ENCODE assay signal across 8 mouse cellular contexts in the genomic region with DNA sequence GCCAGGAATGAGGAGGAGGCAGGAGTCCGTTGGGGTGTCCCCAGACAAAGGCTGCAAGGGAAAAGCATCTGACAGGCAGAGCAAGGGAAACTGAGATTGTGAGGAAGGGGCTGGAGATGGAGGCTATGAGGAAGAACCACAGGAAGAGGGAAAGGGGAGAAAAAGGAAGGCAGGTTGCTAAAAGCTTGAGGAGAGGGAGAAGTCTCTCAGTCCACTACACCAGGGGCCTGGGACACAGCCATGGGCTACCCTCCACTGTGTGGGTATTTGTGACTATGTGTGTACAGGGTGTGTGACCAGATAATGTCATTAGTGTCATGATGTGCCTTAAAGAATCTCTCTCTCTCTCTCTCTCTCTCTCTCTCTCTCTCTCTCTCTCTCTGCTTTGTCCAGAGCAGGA.
DNase-seq lines count a peak whose midpoint lies in the region; ATAC-seq and TF ChIP-seq lines count a peak whose summit lies in the region.

No protein-coding gene starts in this region.

- intact Hi-C loops in left cerebral cortex, adult 2 months (cut with DNase I) = no loop called here

- H3K4me2 ChIP-seq in kidney, postnatal 0 days (ENCODE audit: low read length) = peak overlapping the region; percentile 53
- H3K4me2 ChIP-seq in forebrain, embryonic 12.5 days = peak overlapping the region; percentile 54
- peak overlapping the region; percentile 32; the same call in 1 of the 2 replicates for H3K4me2 ChIP-seq in intestine, embryonic 16.5 days (ENCODE audit: low read depth, low read length)
- H3K4me2 ChIP-seq in neural tube, embryonic 11.5 days (ENCODE audit: low read depth) = peak overlapping the region; percentile 61

- H3K27ac ChIP-seq in kidney, postnatal 0 days = peak overlapping the region; percentile 42
- H3K27ac ChIP-seq in forebrain, embryonic 12.5 days = no peak overlapping the region
- no peak overlapping the region for H3K27ac ChIP-seq in intestine, embryonic 16.5 days (ENCODE audit: low read length)
- 0 out of 2 replicates have a peak overlapping the region, but pooled peaks have one; percentile 27 for H3K27ac ChIP-seq in neural tube, embryonic 11.5 days (ENCODE audit: low read depth, low read length)
- H3K27ac ChIP-seq in left cerebral cortex, adult 2 months = no peak overlapping the region

- H3K4me1 ChIP-seq in kidney, postnatal 0 days (replicated peaks; ENCODE audit: insufficient read depth, low read length) = peaks cover 4% of the 10 kb centered on the region
- H3K4me1 ChIP-seq in forebrain, embryonic 12.5 days = peaks cover 12% of the 10 kb centered on the region; the same call in 1 of the 2 replicates
- no peaks in the 10 kb centered on the region for H3K4me1 ChIP-seq in intestine, embryonic 16.5 days (ENCODE audit: control insufficient read depth, insufficient read depth, low read length)
- no peaks in the 10 kb centered on the region for H3K4me1 ChIP-seq in neural tube, embryonic 11.5 days (ENCODE audit: control insufficient read depth, insufficient read depth, low read length)

- 6% methylated on average over 1 of the region's 1 CpGs for WGBS in kidney, postnatal 0 days
- 0% methylated on average over 1 of the region's 1 CpGs for WGBS in forebrain, embryonic 12.5 days
- WGBS in intestine, embryonic 16.5 days = 0% methylated on average over 1 of the region's 1 CpGs
- 5% methylated on average over 1 of the region's 1 CpGs for WGBS in neural tube, embryonic 11.5 days

- H3K27me3 ChIP-seq in kidney, postnatal 0 days (ENCODE audit: insufficient read depth, low read length) = peaks cover 7% of the 10 kb centered on the region; the same call in 1 of the 2 replicates
- H3K27me3 ChIP-seq in forebrain, embryonic 12.5 days = peaks cover 77% of the 10 kb centered on the region
- peaks cover 32% of the 10 kb centered on the region for H3K27me3 ChIP-seq in intestine, embryonic 16.5 days (replicated peaks; ENCODE audit: control insufficient read depth, insufficient read depth, low read length)
- peaks cover 19% of the 10 kb centered on the region for H3K27me3 ChIP-seq in neural tube, embryonic 11.5 days (ENCODE audit: control insufficient read depth, insufficient read depth, low read length)

- no peaks in the 10 kb centered on the region for H3K36me3 ChIP-seq in kidney, postnatal 0 days (ENCODE audit: insufficient read depth, low read length)
- H3K36me3 ChIP-seq in forebrain, embryonic 12.5 days (replicated peaks) = no peaks in the 10 kb centered on the region
- no peaks in the 10 kb centered on the region; the same call in 1 of the 2 replicates for H3K36me3 ChIP-seq in intestine, embryonic 16.5 days (ENCODE audit: control insufficient read depth, insufficient read depth, low read length)
- H3K36me3 ChIP-seq in neural tube, embryonic 11.5 days (ENCODE audit: control insufficient read depth, insufficient read depth, low read length) = no peaks in the 10 kb centered on the region

- no peak for ATAC-seq in kidney, postnatal 0 days (replicated peaks; ENCODE audit: low FRiP score, low read depth)
- no peak for ATAC-seq in forebrain, embryonic 12.5 days (ENCODE audit: low FRiP score)
- ATAC-seq in intestine, embryonic 16.5 days = no peak
- no peak for ATAC-seq in neural tube, embryonic 11.5 days (ENCODE audit: insufficient read depth, low FRiP score, low TSS enrichment)

- 0 out of 2 replicates have a peak overlapping the region, but pooled peaks have one; percentile 13 for H3K4me3 ChIP-seq in kidney, postnatal 0 days (replicated peaks; ENCODE audit: low read depth, low read length)
- peak overlapping the region; percentile 37 for H3K4me3 ChIP-seq in forebrain, embryonic 12.5 days (replicated peaks)
- H3K4me3 ChIP-seq in intestine, embryonic 16.5 days (ENCODE audit: low read length) = no peak overlapping the region
- peak overlapping the region; percentile 27 for H3K4me3 ChIP-seq in neural tube, embryonic 11.5 days (ENCODE audit: low read depth, low read length)
- no peak overlapping the region for H3K4me3 ChIP-seq in left cerebral cortex, adult 2 months

- no peak for DNase-seq in kidney, postnatal 0 days (ENCODE audit: low spot score)
- DNase-seq in kidney, adult 9 months = no peak
- DNase-seq in neural tube, embryonic 11.5 days (ENCODE audit: low spot score) = no peak
- DNase-seq in left cerebral cortex, adult 2 months (ENCODE audit: extremely low spot score in 1 of 2, low spot score in 2 of 2) = no peak
- DNase-seq in frontal cortex, postnatal 36 days (ENCODE audit: low spot score in 2 of 2) = no peak
- DNase-seq in layer of hippocampus, postnatal 25 days (ENCODE audit: extremely low spot score in 1 of 2, low spot score in 1 of 2) = no peak

- H3K9me3 ChIP-seq in kidney, postnatal 0 days (replicated peaks; ENCODE audit: low read length) = no peaks in the 10 kb centered on the region
- no peaks in the 10 kb centered on the region for H3K9me3 ChIP-seq in forebrain, embryonic 12.5 days
- no peaks in the 10 kb centered on the region for H3K9me3 ChIP-seq in intestine, embryonic 16.5 days (ENCODE audit: control insufficient read depth, low read length)
- no peaks in the 10 kb centered on the region for H3K9me3 ChIP-seq in neural tube, embryonic 11.5 days (ENCODE audit: control insufficient read depth, low read length)

- H3K9ac ChIP-seq in kidney, postnatal 0 days (ENCODE audit: low read depth, low read length) = no peak overlapping the region
- peak overlapping the region; percentile 48; the same call in 1 of the 2 replicates for H3K9ac ChIP-seq in forebrain, embryonic 12.5 days
- no peak overlapping the region for H3K9ac ChIP-seq in intestine, embryonic 16.5 days (ENCODE audit: low read depth, low read length)
- no peak overlapping the region for H3K9ac ChIP-seq in neural tube, embryonic 11.5 days (ENCODE audit: low read length)

- no peak for TF ChIP-seq CTCF in kidney, postnatal 0 days (IDR thresholded peaks at IDR 0.05; ENCODE audit: low read depth)
- no peak for TF ChIP-seq CTCF in left cerebral cortex, adult 2 months (IDR thresholded peaks at IDR 0.05)

Comparison
In these comparisons a context has a peak if more than half of its experiments do, and no peak if none do; other contexts are left out.
1. H3K27ac ChIP-seq: peak in kidney, postnatal 0 days (single experiment) and neural tube, embryonic 11.5 days (single experiment); none in forebrain, embryonic 12.5 days (single experiment), intestine, embryonic 16.5 days (single experiment) and left cerebral cortex, adult 2 months (single experiment).
2. H3K4me3 ChIP-seq: peak in kidney, postnatal 0 days (single experiment), forebrain, embryonic 12.5 days (single experiment) and neural tube, embryonic 11.5 days (single experiment); none in intestine, embryonic 16.5 days (single experiment) and left cerebral cortex, adult 2 months (single experiment).
3. Peak in every context shown above with its lines, with median percentiles within 50 percentile points of each other: H3K4me2 ChIP-seq.